18 mouse cellular contexts compared by ENCODE assay signal in the genomic region with DNA sequence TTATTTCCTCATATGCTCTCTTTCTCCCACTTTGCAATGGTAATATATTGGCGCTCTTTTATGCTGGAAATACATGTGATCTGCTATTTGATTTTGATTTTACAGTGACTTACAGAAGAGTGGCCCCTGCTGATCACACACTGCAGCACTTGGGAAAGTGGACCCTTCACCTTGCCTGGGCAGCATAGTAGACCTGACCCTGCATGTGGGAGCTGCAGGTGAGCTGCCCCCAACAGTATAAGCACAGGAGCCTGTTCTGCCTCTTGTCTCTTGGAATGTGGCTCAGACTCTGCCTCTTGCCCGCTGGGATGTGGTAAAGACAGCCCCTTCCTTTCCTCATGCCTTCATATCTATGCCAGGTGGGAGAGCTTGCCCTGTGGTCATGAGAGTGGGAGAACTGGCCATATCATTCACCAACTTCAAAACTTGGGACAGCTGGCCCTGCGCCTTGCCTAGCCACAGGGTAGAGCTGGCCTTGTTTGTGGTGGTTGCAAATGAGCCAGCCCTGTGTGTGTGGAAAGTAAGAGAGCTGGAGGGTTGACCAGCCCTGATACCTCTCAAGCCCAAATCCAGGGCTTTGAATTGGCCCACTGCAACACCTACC.
"Had no signal": no experiment of that assay in that cellular context is flagged by ENCODE, and none has a peak within 500 bp of the region (broad histone marks: within the 10 kb centered on the region; RNA-seq: fewer than 3 reads in every experiment).

No protein-coding gene starts in this region.

- H3K27ac ChIP-seq: liver, embryonic 15.5 days; lung, embryonic 15.5 days; midbrain, embryonic 13.5 days; midbrain, embryonic 15.5 days; neural tube, embryonic 12.5 days; stomach, embryonic 15.5 days; stomach, postnatal 0 days had no signal

- H3K9me3 ChIP-seq: liver, embryonic 15.5 days; lung, embryonic 15.5 days; midbrain, embryonic 13.5 days; midbrain, embryonic 15.5 days; neural tube, embryonic 12.5 days; stomach, embryonic 15.5 days had no signal

- H3K27me3 ChIP-seq: liver, embryonic 15.5 days; lung, embryonic 15.5 days; midbrain, embryonic 13.5 days; midbrain, embryonic 15.5 days; neural tube, embryonic 12.5 days; stomach, embryonic 15.5 days had no signal

- DNase-seq: liver, postnatal 0 days; lung, adult 2 months; lung, postnatal 14 days; lung, postnatal 4 days; right cerebral cortex, postnatal 14 days; thymus, adult 2 months; thymus, postnatal 25 days; thymus, postnatal 4 days had no signal

- H3K4me2 ChIP-seq: liver, embryonic 15.5 days; lung, embryonic 15.5 days; midbrain, embryonic 11.5 days; midbrain, embryonic 13.5 days; midbrain, embryonic 15.5 days; neural tube, embryonic 12.5 days; stomach, embryonic 15.5 days had no signal

- H3K4me1 ChIP-seq: liver, embryonic 15.5 days; lung, embryonic 15.5 days; midbrain, embryonic 13.5 days; midbrain, embryonic 15.5 days; neural tube, embryonic 12.5 days; stomach, embryonic 15.5 days had no signal

- H3K36me3 ChIP-seq: liver, embryonic 15.5 days; lung, embryonic 15.5 days; midbrain, embryonic 13.5 days; midbrain, embryonic 15.5 days; neural tube, embryonic 12.5 days; stomach, embryonic 15.5 days had no signal

- H3K4me3 ChIP-seq: liver, embryonic 15.5 days; lung, embryonic 15.5 days; midbrain, embryonic 13.5 days; midbrain, embryonic 15.5 days; myocyte; neural tube, embryonic 12.5 days; stomach, embryonic 15.5 days had no signal

- ATAC-seq: liver, postnatal 0 days; lung, postnatal 0 days; midbrain, embryonic 13.5 days; midbrain, embryonic 15.5 days had no signal

- H3K9ac ChIP-seq: liver, embryonic 15.5 days; liver, postnatal 0 days; lung, embryonic 15.5 days; midbrain, embryonic 13.5 days; midbrain, embryonic 15.5 days; neural tube, embryonic 12.5 days; stomach, embryonic 15.5 days had no signal
